Mouse (Mus musculus): ENCODE results near the gene Gm43738.
A peak's percentile ranks its signal among the peaks of the same experiment; 100 is the strongest.
"Not testable (repeated sequence)": the region's sequence is repeated elsewhere in the genome, so short reads cannot be mapped to it uniquely, and the experiment has no call there.

Gene Gm43738

GRCm38 (mm10) chr3:89101812-89102494 is 1.1 kb upstream of the Gm43738 start, which contains the start of gene Fdps:
Gene Fdps (minus strand): TSS chr3:89101959.
- peak; percentile 94 for DNase-seq

DNA sequence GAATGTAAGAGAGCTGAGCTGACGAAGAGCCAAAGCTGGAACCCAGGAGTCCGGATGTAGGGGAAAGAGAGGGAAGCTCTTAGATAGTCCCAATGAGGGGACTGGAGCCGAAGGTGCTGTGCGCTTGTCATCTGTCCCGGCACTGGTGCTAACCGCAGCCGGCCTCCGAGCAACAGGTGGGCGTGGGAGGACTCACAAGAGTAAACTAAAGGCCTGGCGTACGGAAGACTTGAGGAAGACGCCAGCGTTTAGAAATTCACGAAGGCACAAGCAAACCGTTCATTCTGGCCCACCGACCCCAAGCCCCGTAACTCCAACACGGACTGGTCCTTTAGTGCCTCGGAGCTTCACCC is 536 bp upstream of the Gm43738 start:
- no peak for DNase-seq

DNA sequence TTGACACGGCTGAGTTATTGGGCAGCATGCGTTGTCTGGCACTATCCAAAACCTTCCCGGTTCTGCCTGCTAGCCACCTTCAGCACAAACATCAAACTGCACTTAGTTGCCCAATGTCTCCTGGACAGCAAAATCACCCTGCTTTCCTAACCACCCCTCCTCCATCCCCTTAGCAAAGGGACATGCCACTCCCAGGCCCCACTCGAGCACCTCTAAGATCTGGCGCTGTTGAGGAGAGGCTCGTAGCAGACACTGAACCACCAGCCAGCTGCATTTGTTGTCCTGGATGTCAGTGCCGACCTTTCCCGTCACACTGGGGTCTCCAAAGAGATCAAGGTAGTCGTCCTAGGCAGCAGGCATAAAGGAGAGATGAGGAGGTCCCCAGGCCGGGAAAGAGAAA is 6.9 kb downstream of the Gm43738 start:
- DNase-seq: no peak

GRCm38 (mm10) chr3:89093175-89093574 is 7.7 kb downstream of the Gm43738 start, which contains the start of gene Rusc1:
Gene Rusc1 (minus strand): TSS chr3:89093311.
- peak; percentile 93 for DNase-seq

DNA sequence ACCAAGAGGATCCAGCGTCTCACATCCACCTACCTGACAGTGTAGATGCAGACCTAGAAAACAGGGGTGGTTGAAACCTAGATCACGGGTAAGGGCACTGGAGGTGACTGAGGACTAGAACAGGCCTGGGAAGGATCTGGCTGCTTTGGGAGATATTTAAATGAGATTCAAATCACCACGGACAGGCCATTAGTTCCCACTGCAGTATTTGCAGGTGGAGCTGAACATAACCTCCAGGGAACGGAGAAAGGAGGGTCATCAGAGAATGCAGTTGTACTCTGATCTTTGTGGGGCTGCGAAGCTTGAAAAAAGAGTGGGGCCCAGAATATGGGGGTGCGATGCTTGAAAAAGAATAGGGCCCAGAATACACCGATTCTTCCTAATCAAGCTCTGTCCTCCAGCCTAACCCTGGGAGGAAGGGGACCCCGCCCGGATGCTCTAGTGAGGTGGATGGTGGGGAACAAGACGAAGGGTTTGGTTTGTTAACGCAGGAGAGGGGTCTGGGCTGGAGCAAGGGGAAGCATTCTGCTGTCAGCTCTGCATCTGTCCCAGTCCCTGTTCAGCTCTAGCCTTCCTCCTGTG is 8.3 kb downstream of the Gm43738 start:
- DNase-seq: no peak

DNA sequence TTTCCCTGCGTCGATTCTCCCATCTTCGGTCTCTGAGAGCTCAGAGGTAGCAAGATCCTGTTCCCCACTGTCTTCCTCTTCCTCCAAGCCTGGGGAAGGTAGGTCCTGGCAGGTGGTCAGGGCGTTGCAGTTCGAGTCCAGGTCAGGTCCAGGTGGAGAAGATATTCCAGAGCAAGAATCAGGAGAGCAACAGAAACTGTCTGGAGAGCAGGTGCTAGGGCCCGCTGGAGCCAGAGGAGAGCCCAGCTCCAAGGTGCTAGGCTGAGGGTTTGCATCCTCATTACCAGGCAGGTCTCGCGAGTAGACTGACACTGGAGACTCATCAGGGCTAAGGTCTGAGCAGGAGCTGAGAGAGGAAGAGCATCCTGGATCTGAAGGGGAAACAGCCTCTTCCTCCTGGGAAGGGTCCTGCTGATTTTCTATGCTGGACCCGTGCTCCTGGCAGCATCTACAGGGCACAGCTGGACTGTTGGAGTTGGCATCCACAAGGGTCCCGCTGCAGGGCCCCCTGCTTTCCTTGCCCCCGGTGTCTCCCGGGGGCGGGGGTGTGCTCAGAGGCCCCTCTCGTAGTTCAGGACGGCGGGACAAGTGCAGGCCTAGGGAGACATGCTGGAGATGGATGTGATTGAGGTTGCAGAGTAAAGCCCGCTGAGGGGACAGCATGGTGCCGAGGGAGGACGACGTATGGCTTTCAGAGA is 8.9 kb downstream of the Gm43738 start:
- DNase-seq: no peak

GRCm38 (mm10) chr3:89090694-89091655 is 9.9 kb downstream of the Gm43738 start:
- peak; percentile 89 for DNase-seq

GRCm38 (mm10) chr3:89089882-89090591 is 10.9 kb downstream of the Gm43738 start:
- DNase-seq: peak; percentile 90

- DNase-seq: no peak
Observed at GRCm38 (mm10) chr3:89088974-89089373, 11.9 kb downstream of the Gm43738 start.

- peak; percentile 56 for DNase-seq
Observed at GRCm38 (mm10) chr3:89087338-89088110, 13.4 kb downstream of the Gm43738 start.

DNA sequence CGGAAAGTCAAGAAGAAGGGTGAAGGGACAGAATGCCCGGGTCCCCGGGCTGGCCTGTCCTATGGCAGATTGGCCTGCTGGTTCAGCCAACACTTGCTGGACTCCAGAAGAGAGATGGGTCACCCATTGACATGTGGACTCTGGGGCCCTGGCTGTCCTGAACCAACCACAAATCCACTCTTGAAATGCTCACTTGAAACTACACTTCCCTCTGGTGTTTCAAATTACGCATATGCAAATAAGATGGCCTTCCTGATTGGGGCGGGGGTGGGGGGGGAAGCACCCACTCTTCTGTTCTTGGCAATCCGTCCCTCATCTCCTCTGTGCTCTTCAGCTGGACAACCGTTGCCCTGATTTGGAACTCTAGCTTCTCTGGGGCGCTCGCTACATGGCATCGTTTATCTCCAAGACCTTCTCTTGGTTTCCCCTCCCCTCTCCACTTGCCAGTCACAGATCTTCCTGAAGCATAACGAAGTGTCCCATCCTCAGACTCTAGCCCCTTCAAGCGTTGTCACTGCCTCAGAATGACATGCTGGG is 16.2 kb downstream of the Gm43738 start:
- DNase-seq: no peak

DNA sequence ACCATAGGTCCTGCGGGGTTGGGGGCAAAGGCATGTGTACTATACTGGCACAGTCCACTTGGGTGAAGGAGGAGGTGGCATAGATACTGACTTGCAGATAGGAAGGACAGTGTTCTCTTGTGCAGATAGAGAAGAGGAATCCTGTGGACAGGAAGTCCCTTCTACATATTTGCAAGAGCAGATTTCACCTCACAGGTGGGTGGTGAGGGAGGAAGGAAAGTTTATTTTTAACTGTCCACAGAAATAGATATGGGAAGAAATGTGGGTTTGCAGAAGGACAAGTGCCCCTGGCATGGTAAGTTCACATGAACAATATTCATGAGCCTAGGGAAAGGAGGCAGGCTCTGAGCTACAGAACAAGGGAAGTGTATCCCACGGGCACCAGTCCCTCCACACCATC is 16.8 kb downstream of the Gm43738 start:
- no peak for DNase-seq

- not testable (repeated sequence) for DNase-seq
Observed at GRCm38 (mm10) chr3:89082287-89082686, 18.6 kb downstream of the Gm43738 start.

GRCm38 (mm10) chr3:89077383-89077782 is 23.5 kb downstream of the Gm43738 start:
- no peak for DNase-seq

DNA sequence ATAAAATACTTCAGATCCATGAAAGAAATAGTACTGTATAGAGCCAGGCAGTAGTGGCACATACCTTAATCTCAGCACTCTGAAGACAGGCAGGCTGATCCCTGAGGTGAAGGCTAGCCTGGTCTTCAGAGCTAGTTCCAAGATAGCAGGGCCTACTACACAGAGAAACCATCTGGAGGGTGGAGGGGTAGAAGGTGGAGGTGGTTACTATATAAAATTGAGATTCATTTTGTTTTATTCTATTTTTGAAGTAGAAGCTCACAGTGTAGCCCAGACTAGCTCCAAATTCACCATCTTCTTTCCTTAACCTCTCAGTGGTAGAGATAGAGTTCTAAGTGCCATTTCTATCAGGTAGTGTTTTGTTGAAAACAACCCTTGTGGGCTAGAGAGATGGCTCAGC is 33.6 kb downstream of the Gm43738 start:
- DNase-seq: no peak

- DNase-seq: no peak
Observed at GRCm38 (mm10) chr3:89061696-89062095, 39.2 kb downstream of the Gm43738 start.

DNA sequence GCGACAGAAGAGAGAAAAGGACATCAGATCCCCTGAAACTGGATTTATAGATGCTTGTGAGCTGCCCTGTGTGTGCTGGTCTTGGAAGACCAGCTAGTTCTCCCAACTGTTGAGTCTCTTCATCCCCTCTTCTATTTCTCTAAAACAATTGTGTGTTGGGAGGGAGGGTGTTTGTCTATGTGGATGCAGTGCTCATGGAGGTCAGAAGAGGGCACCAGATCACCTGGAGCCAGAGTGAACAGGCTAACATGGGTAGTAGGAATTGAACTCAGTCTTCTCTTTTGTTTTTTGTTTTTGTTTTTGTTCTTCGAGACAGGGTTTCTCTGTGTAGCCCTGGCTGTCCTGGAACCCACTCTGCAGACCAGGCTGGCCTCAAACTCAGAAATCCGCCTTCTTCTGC is 42.1 kb downstream of the Gm43738 start:
- DNase-seq: no peak

DNA sequence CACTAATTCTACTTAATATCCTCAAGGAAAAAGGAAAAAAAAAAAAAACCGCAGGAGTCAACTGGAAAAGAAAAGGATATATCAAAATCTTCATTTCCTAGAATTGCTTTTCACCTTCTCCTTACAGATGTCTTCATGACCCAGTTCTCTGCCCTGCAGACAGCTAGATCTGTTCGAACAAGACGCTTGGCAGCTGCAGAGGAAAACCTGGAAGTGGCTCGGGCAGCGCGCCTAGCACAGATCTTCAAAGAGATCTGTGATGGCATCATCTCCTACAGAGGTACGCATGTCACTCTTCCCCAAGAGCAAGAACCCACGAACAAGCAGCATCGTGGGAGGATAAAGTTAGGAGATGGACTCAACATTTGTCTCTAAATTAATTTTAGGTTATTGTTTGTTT is 42.5 kb downstream of the Gm43738 start:
- no peak for DNase-seq

- no peak for DNase-seq
Observed at GRCm38 (mm10) chr3:89043359-89043758, 57.5 kb downstream of the Gm43738 start.

Measured in right cerebral cortex, postnatal 25 days (tissue).